Mouse (Mus musculus): ENCODE measurements around the gene Pdzd8. TPM values are rescaled to one million over a fixed set of nuclear protein-coding genes. Genes with fewer than 3 reads are reported as not detected.

Pdzd8 gene
- polyA plus RNA-seq, 1 experiment from 2014 or later = 11.2 TPM

- H3K4me2 ChIP-seq (ENCODE audit: low read length) = no peak overlapping the region
- no peak overlapping the region for H3K9ac ChIP-seq (ENCODE audit: low read length)
- no peak overlapping the region for H3K4me3 ChIP-seq (ENCODE audit: low read depth, low read length)
- H3K9me3 ChIP-seq (replicated peaks; ENCODE audit: control insufficient read depth, low read length) = no peaks in the 10 kb centered on the region
- WGBS = 92% methylated on average over 7 of the region's 7 CpGs
- no peaks in the 10 kb centered on the region for H3K36me3 ChIP-seq (ENCODE audit: control insufficient read depth, insufficient read depth, low read length)
- no peaks in the 10 kb centered on the region for H3K27me3 ChIP-seq (replicated peaks; ENCODE audit: control insufficient read depth, insufficient read depth, low read length)
- no peak overlapping the region for H3K27ac ChIP-seq (ENCODE audit: low read depth, low read length)
- H3K4me1 ChIP-seq (ENCODE audit: control insufficient read depth, insufficient read depth, low read length) = no peaks in the 10 kb centered on the region
- ATAC-seq = no peak
- no peak for DNase-seq (ENCODE audit: low spot score)
These were observed 72.4 kb downstream of the Pdzd8 start for GRCm38 (mm10) chr19:59273190-59273589.

- Histone ChIP-seq H3K27me3 (replicated peaks; ENCODE audit: control insufficient read depth, insufficient read depth, low read length) (no peaks in the 10 kb centered on the region), H3K9me3 (replicated peaks; ENCODE audit: control insufficient read depth, low read length) (no peaks in the 10 kb centered on the region), H3K4me2 (ENCODE audit: low read length) (peak overlapping the region; percentile 8; the same call in 1 of the 2 replicates), H3K4me3 (ENCODE audit: low read depth, low read length) (no peak overlapping the region), H3K36me3 (ENCODE audit: control insufficient read depth, insufficient read depth, low read length) (no peaks in the 10 kb centered on the region), H3K27ac (ENCODE audit: low read depth, low read length) (peak overlapping the region; percentile 48; the same call in 1 of the 2 replicates), H3K4me1 (ENCODE audit: control insufficient read depth, insufficient read depth, low read length) (peaks cover 18% of the 10 kb centered on the region), H3K9ac (ENCODE audit: low read length) (peak overlapping the region; percentile 29; the same call in 1 of the 2 replicates)
- WGBS = 17% methylated on average over 5 of the region's 5 CpGs
- ATAC-seq = peak; percentile 32; the same call in 1 of the 2 replicates
- peak; percentile 67 for DNase-seq (ENCODE audit: low spot score)
These were observed 78.1 kb downstream of the Pdzd8 start for GRCm38 (mm10) chr19:59267417-59267963.

GRCm38 (mm10) chr19:59265907-59266306 lies 79.7 kb downstream of the Pdzd8 start:
- peak overlapping the region; percentile 18; the same call in 1 of the 2 replicates for H3K9ac ChIP-seq (ENCODE audit: low read length)
- peaks cover 6% of the 10 kb centered on the region; the same call in 1 of the 2 replicates for H3K27me3 ChIP-seq (replicated peaks; ENCODE audit: control insufficient read depth, insufficient read depth, low read length)
- 46% methylated on average over 6 of the region's 6 CpGs for WGBS
- H3K4me3 ChIP-seq (ENCODE audit: low read depth, low read length) = no peak overlapping the region
- ATAC-seq (no peak), DNase-seq (ENCODE audit: low spot score) (peak; percentile 26)
- peak overlapping the region; percentile 87 for H3K27ac ChIP-seq (ENCODE audit: low read depth, low read length)
- H3K4me1 ChIP-seq (ENCODE audit: control insufficient read depth, insufficient read depth, low read length) = peaks cover 18% of the 10 kb centered on the region
- H3K4me2 ChIP-seq (ENCODE audit: low read length) = peak overlapping the region; percentile 28; the same call in 1 of the 2 replicates
- no peaks in the 10 kb centered on the region for H3K36me3 ChIP-seq (ENCODE audit: control insufficient read depth, insufficient read depth, low read length)
- no peaks in the 10 kb centered on the region for H3K9me3 ChIP-seq (replicated peaks; ENCODE audit: control insufficient read depth, low read length)

GRCm38 (mm10) chr19:59264838-59265532 lies 80.6 kb downstream of the Pdzd8 start:
- Histone ChIP-seq H3K36me3 (ENCODE audit: control insufficient read depth, insufficient read depth, low read length) (no peaks in the 10 kb centered on the region), H3K27me3 (replicated peaks; ENCODE audit: control insufficient read depth, insufficient read depth, low read length) (peaks cover 6% of the 10 kb centered on the region; the same call in 1 of the 2 replicates), H3K4me1 (ENCODE audit: control insufficient read depth, insufficient read depth, low read length) (peaks cover 22% of the 10 kb centered on the region), H3K9me3 (replicated peaks; ENCODE audit: control insufficient read depth, low read length) (no peaks in the 10 kb centered on the region), H3K27ac (ENCODE audit: low read depth, low read length) (peak overlapping the region; percentile 87), H3K4me3 (ENCODE audit: low read depth, low read length) (no peak overlapping the region), H3K4me2 (ENCODE audit: low read length) (peak overlapping the region; percentile 28; the same call in 1 of the 2 replicates), H3K9ac (ENCODE audit: low read length) (0 out of 2 replicates have a peak overlapping the region, but pooled peaks have one; percentile 9)
- 38% methylated on average over 9 of the region's 9 CpGs for WGBS
- peak; percentile 83 for DNase-seq (ENCODE audit: low spot score)
- peak; percentile 74 for ATAC-seq

- Histone ChIP-seq H3K4me2 (ENCODE audit: low read length) (no peak overlapping the region), H3K9me3 (replicated peaks; ENCODE audit: control insufficient read depth, low read length) (no peaks in the 10 kb centered on the region), H3K27me3 (replicated peaks; ENCODE audit: control insufficient read depth, insufficient read depth, low read length) (peaks cover 6% of the 10 kb centered on the region; the same call in 1 of the 2 replicates), H3K4me3 (ENCODE audit: low read depth, low read length) (no peak overlapping the region), H3K4me1 (ENCODE audit: control insufficient read depth, insufficient read depth, low read length) (peaks cover 22% of the 10 kb centered on the region), H3K36me3 (ENCODE audit: control insufficient read depth, insufficient read depth, low read length) (no peaks in the 10 kb centered on the region), H3K9ac (ENCODE audit: low read length) (no peak overlapping the region), H3K27ac (ENCODE audit: low read depth, low read length) (no peak overlapping the region)
- DNase-seq (ENCODE audit: low spot score) = peak; percentile 29
- no peak for ATAC-seq
- WGBS = 87% methylated on average over 9 of the region's 9 CpGs
These were observed 82.4 kb downstream of the Pdzd8 start for GRCm38 (mm10) chr19:59263171-59263570.

GRCm38 (mm10) chr19:59261604-59262003 lies 84.0 kb downstream of the Pdzd8 start:
- Histone ChIP-seq H3K27ac (ENCODE audit: low read depth, low read length) (peak overlapping the region; percentile 41; the same call in 1 of the 2 replicates), H3K9ac (ENCODE audit: low read length) (peak overlapping the region; percentile 71), H3K9me3 (replicated peaks; ENCODE audit: control insufficient read depth, low read length) (no peaks in the 10 kb centered on the region), H3K4me3 (ENCODE audit: low read depth, low read length) (peak overlapping the region; percentile 44), H3K4me1 (ENCODE audit: control insufficient read depth, insufficient read depth, low read length) (peaks cover 22% of the 10 kb centered on the region), H3K36me3 (ENCODE audit: control insufficient read depth, insufficient read depth, low read length) (no peaks in the 10 kb centered on the region), H3K27me3 (replicated peaks; ENCODE audit: control insufficient read depth, insufficient read depth, low read length) (peaks cover 6% of the 10 kb centered on the region; the same call in 1 of the 2 replicates), H3K4me2 (ENCODE audit: low read length) (peak overlapping the region; percentile 68)
- no peak for ATAC-seq
- WGBS = 56% methylated on average over 7 of the region's 7 CpGs
- DNase-seq (ENCODE audit: low spot score) = no peak

- Histone ChIP-seq H3K9me3 (replicated peaks; ENCODE audit: control insufficient read depth, low read length) (no peaks in the 10 kb centered on the region), H3K36me3 (ENCODE audit: control insufficient read depth, insufficient read depth, low read length) (no peaks in the 10 kb centered on the region), H3K4me1 (ENCODE audit: control insufficient read depth, insufficient read depth, low read length) (peaks cover 16% of the 10 kb centered on the region), H3K27me3 (replicated peaks; ENCODE audit: control insufficient read depth, insufficient read depth, low read length) (peaks cover 6% of the 10 kb centered on the region; the same call in 1 of the 2 replicates), H3K4me2 (ENCODE audit: low read length) (peak within 1 kb of the TSS; percentile 68), H3K27ac (ENCODE audit: low read depth, low read length) (peak within 1 kb of the TSS; percentile 60; the same call in 1 of the 2 replicates), H3K4me3 (ENCODE audit: low read depth, low read length) (peak within 1 kb of the TSS; percentile 44), H3K9ac (ENCODE audit: low read length) (peak within 1 kb of the TSS; percentile 71)
- DNase-seq (ENCODE audit: low spot score) (peak; percentile 65), ATAC-seq (peak; percentile 57)
- WGBS = 1% methylated on average over 54 of the region's 55 CpGs
These were observed 84.7 kb downstream of the Pdzd8 start, which contains the start of gene Slc18a2 for GRCm38 (mm10) chr19:59260718-59261442. Gene Slc18a2 (plus strand): TSS chr19:59260896.

GRCm38 (mm10) chr19:59259633-59260032 lies 85.9 kb downstream of the Pdzd8 start:
- ATAC-seq = peak; percentile 49
- Histone ChIP-seq H3K4me2 (ENCODE audit: low read length) (no peak overlapping the region), H3K4me1 (ENCODE audit: control insufficient read depth, insufficient read depth, low read length) (peaks cover 8% of the 10 kb centered on the region), H3K9ac (ENCODE audit: low read length) (no peak overlapping the region), H3K27ac (ENCODE audit: low read depth, low read length) (no peak overlapping the region), H3K36me3 (ENCODE audit: control insufficient read depth, insufficient read depth, low read length) (no peaks in the 10 kb centered on the region), H3K4me3 (ENCODE audit: low read depth, low read length) (no peak overlapping the region), H3K27me3 (replicated peaks; ENCODE audit: control insufficient read depth, insufficient read depth, low read length) (peaks cover 6% of the 10 kb centered on the region; the same call in 1 of the 2 replicates), H3K9me3 (replicated peaks; ENCODE audit: control insufficient read depth, low read length) (no peaks in the 10 kb centered on the region)
- peak; percentile 33 for DNase-seq (ENCODE audit: low spot score)
- WGBS = 55% methylated on average over 5 of the region's 5 CpGs

Measured in forebrain, embryonic 14.5 days (tissue).